Mouse (Mus musculus): ENCODE data around the gene Sbds. TPM values are rescaled to one million over a fixed set of nuclear protein-coding genes. Genes with fewer than 3 reads are reported as not detected.
"Not testable (repeated sequence)": the region's sequence is repeated elsewhere in the genome, so short reads cannot be mapped to it uniquely, and the experiment has no call there.

Gene Sbds
- polyA plus RNA-seq, 2 experiments from 2014 or later: 102 to 134 TPM

GRCm38 (mm10) chr5:130255799-130256525 is 632 bp upstream of the Sbds start:
- ATAC-seq: not testable (repeated sequence)

GRCm38 (mm10) chr5:130254164-130255016 is 940 bp downstream of the Sbds start:
- no peak for ATAC-seq

- no peak for ATAC-seq
Measured at GRCm38 (mm10) chr5:130247823-130248222, 7.5 kb downstream of the Sbds start.

- ATAC-seq: no peak
Measured at GRCm38 (mm10) chr5:130241426-130241825, 13.9 kb downstream of the Sbds start.

- ATAC-seq: no peak
Measured at GRCm38 (mm10) chr5:130239856-130240255, 15.5 kb downstream of the Sbds start.

GRCm38 (mm10) chr5:130239236-130239635 is 16.1 kb downstream of the Sbds start:
- ATAC-seq: no peak

GRCm38 (mm10) chr5:130236302-130236701 is 19.0 kb downstream of the Sbds start:
- ATAC-seq: no peak

GRCm38 (mm10) chr5:130228120-130228519 is 27.2 kb downstream of the Sbds start:
- ATAC-seq: no peak

- ATAC-seq: no peak
Measured at GRCm38 (mm10) chr5:130226790-130227189, 28.5 kb downstream of the Sbds start.

GRCm38 (mm10) chr5:130222146-130223004 is 33.0 kb downstream of the Sbds start:
- ATAC-seq: peak; percentile 91

- peak; percentile 18 for ATAC-seq
Measured at GRCm38 (mm10) chr5:130221760-130222145, 33.6 kb downstream of the Sbds start.

- no peak for ATAC-seq
Measured at GRCm38 (mm10) chr5:130221316-130221715, 34.0 kb downstream of the Sbds start.

- no peak for ATAC-seq
Measured at GRCm38 (mm10) chr5:130218336-130218735, 37.0 kb downstream of the Sbds start.

GRCm38 (mm10) chr5:130217406-130217805 is 37.9 kb downstream of the Sbds start:
- ATAC-seq: no peak

- ATAC-seq: no peak
Measured at GRCm38 (mm10) chr5:130216781-130217180, 38.5 kb downstream of the Sbds start, which contains the start of gene Tmem248. TSS of gene Tmem248 (plus strand) at chr5:130217081.

GRCm38 (mm10) chr5:130212956-130213355 is 42.4 kb downstream of the Sbds start:
- ATAC-seq: no peak

- ATAC-seq: no peak
Measured at GRCm38 (mm10) chr5:130207299-130207698, 48.0 kb downstream of the Sbds start.

GRCm38 (mm10) chr5:130205441-130206023 is 49.8 kb downstream of the Sbds start:
- ATAC-seq: no peak

GRCm38 (mm10) chr5:130204560-130204959 is 50.8 kb downstream of the Sbds start:
- peak; percentile 78 for ATAC-seq

GRCm38 (mm10) chr5:130203948-130204347 is 51.4 kb downstream of the Sbds start:
- ATAC-seq: peak; percentile 37

GRCm38 (mm10) chr5:130200233-130201029 is 54.9 kb downstream of the Sbds start:
- no peak for ATAC-seq

Measured in activated CD4-positive, CD25-positive, alpha-beta regulatory T cell, adult 4 months (primary cell).